Mouse (Mus musculus): ENCODE results near the gene 3830406C13Rik. TPM values are rescaled to one million over a fixed set of nuclear protein-coding genes. Genes with fewer than 3 reads are reported as not detected.

The 3830406C13Rik gene
- polyA plus RNA-seq, 1 experiment from 2014 or later, result 107 TPM

DNA sequence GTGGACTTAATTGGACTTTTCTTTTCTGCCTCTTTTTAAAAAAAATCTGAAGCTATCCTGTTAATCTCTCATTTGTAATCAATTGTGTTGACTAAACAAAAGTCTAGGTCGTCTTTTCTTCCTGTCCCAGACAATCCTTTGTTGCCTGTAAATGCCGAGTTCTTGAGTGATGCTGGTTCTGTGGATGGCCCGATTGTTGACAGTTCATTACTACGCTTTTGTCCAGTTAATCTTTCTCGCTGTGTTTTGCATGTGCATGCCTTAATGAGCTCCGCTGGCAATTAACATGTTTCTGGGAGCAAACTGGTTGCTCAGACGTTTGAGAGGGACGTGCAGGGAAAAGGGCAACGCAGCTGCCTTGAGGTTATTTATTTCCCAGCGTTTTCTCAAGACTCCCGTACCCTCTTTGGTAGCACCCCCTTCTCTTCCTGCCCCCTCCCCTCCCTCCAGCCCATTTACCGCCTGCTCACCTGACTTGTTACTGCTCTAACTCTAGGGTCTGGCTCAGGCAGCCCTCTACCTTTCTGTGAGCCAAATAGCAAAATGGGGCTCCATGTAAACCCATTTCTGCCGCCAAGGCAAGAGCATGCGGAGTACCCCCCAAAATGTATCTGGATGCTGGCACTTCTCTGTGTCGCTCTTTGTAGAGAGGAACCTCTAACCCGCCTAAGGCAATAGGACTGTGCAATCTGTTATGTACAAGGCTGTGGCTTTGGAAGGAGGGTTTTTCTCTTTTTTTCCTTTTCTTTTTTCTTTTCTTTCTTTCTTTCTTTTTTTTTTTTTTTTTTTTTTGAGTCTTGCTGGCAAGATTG, 54.2 kb downstream of the 3830406C13Rik start:
- H3K79me2 ChIP-seq (ENCODE audit: inconsistent target), result no peaks in the 10 kb centered on the region
- WGBS (ENCODE audit: missing documents), result 16% methylated on average over 16 of the region's 16 CpGs
- H3K4me3 ChIP-seq (ENCODE audit: inconsistent target), result no peak overlapping the region
- H3K27ac ChIP-seq, result no peak overlapping the region
- H3K36me3 ChIP-seq (ENCODE audit: inconsistent target), result no peaks in the 10 kb centered on the region

DNA sequence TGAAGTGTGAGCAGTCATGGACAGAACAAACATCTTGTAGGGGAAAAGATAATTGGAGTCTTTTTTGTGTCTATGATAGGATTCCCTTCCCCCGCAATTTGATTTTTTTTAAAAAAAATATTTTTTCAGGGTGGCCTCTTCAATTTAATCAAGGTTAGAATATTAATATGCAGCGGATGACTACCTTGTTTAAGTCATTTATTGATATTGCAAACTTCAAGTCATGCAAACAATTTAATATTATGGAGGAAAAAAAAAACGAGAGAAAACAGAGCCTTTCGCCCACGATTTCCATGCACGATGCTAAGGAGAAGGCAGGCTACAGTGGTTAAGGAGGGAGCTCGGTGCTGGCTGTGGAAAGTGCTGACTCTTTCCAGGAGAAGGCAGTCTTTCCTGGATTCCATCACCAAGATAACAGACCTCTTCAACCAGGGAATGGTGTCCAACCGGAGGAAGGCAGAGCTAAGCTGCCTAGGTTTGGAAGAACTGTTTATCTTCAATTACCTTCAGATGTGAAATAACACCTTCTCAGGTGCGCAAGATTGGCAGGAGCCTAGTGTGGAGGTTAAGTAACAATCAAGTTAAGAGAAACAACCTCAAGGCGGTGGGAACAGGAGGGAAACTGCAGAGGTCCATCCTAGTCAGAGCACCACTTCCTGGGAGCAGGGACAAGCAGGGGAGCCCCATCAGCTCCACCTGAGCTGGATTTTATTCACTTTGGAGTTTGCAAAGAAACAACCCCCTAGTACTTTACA, 55.0 kb downstream of the 3830406C13Rik start:
- no peaks in the 10 kb centered on the region for H3K36me3 ChIP-seq (ENCODE audit: inconsistent target)
- H3K4me3 ChIP-seq (ENCODE audit: inconsistent target), result no peak overlapping the region
- no peaks in the 10 kb centered on the region for H3K79me2 ChIP-seq (ENCODE audit: inconsistent target)
- no peak overlapping the region for H3K27ac ChIP-seq
- 13% methylated on average over 10 of the region's 10 CpGs for WGBS (ENCODE audit: missing documents)

- no peak overlapping the region for H3K4me3 ChIP-seq (ENCODE audit: inconsistent target)
- 2% methylated on average over 18 of the region's 19 CpGs for WGBS (ENCODE audit: missing documents)
- no peaks in the 10 kb centered on the region for H3K79me2 ChIP-seq (ENCODE audit: inconsistent target)
- no peaks in the 10 kb centered on the region for H3K36me3 ChIP-seq (ENCODE audit: inconsistent target)
- H3K27ac ChIP-seq, result no peak overlapping the region
These were observed 56.5 kb downstream of the 3830406C13Rik start for GRCm38 (mm10) chr14:12340238-12341074.

GRCm38 (mm10) chr14:12341075-12341788, 57.3 kb downstream of the 3830406C13Rik start:
- WGBS (ENCODE audit: missing documents), result 3% methylated on average over 42 of the region's 42 CpGs
- H3K27ac ChIP-seq, result no peak overlapping the region
- H3K4me3 ChIP-seq (ENCODE audit: inconsistent target), result no peak overlapping the region
- H3K36me3 ChIP-seq (ENCODE audit: inconsistent target), result no peaks in the 10 kb centered on the region
- H3K79me2 ChIP-seq (ENCODE audit: inconsistent target), result no peaks in the 10 kb centered on the region

DNA sequence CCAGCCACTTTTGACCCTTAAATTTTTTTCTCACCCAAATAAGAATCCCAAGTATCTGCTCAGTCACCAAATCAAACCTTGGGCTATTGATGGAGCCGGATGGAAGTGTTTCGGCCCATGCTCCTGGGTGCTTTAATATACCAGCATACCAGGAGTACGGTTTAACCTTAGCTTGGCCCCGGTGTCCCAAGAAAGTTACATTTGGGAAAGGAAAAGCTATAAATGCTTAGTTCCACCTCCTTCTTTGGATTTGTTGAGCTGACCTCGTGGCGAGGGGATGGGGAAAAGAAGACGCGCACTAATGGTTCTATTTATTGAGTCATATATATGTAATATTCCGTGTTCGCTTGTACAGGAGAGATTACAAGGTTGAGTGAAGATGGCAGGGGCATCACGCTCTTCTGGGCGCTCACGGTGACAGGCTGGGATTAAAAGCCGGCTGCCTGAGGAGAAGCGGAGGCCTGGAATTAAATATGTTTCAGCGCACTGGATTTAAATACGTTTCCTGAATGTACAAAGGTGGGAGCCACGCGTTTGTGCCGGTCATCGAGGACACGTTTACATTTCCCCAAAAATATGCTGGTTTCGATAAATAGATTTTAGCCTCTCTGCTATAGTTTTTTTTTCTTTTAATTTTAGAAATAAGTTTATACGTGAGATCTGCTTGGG, 58.0 kb downstream of the 3830406C13Rik start:
- WGBS (ENCODE audit: missing documents), result 11% methylated on average over 23 of the region's 24 CpGs
- Histone ChIP-seq H3K36me3 (ENCODE audit: inconsistent target) (no peaks in the 10 kb centered on the region), H3K4me3 (ENCODE audit: inconsistent target) (no peak overlapping the region), H3K27ac (no peak overlapping the region), H3K79me2 (ENCODE audit: inconsistent target) (no peaks in the 10 kb centered on the region)

- Histone ChIP-seq H3K36me3 (ENCODE audit: inconsistent target) (no peaks in the 10 kb centered on the region), H3K79me2 (ENCODE audit: inconsistent target) (no peaks in the 10 kb centered on the region), H3K4me3 (ENCODE audit: inconsistent target) (no peak overlapping the region), H3K27ac (no peak overlapping the region)
- WGBS (ENCODE audit: missing documents), result 11% methylated on average over 23 of the region's 23 CpGs
These were observed 58.6 kb downstream of the 3830406C13Rik start for GRCm38 (mm10) chr14:12342458-12343131.

DNA sequence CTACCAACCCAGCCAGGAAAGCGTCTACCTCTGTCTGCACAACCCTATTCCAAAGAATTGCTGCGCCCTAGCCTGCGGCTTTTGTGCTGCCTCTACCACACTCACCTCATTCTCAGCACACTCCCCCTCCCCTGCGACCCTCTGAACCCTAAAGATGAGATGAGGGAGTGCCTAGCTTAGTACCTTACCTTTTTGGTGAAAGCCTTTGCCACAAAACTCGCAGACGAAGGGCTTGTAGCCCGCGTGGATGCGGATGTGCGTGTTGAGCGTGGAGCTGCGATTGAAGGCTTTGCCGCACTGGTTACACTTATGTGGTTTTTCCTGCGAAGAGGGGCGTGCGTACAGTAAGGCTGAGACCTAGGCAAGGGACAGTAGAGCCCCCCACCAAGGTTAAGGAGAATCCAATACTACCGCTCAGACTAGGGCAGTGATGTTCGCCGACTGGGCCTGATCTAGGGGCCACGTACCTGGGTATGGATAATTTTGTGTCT, 59.5 kb downstream of the 3830406C13Rik start:
- H3K27ac ChIP-seq, result no peak overlapping the region
- no peak overlapping the region for H3K4me3 ChIP-seq (ENCODE audit: inconsistent target)
- 13% methylated on average over 20 of the region's 20 CpGs for WGBS (ENCODE audit: missing documents)
- no peaks in the 10 kb centered on the region for H3K79me2 ChIP-seq (ENCODE audit: inconsistent target)
- no peaks in the 10 kb centered on the region for H3K36me3 ChIP-seq (ENCODE audit: inconsistent target)

- WGBS (ENCODE audit: missing documents), result 9% methylated on average over 24 of the region's 24 CpGs
- Histone ChIP-seq H3K79me2 (ENCODE audit: inconsistent target) (no peaks in the 10 kb centered on the region), H3K4me3 (ENCODE audit: inconsistent target) (no peak overlapping the region), H3K27ac (no peak overlapping the region), H3K36me3 (ENCODE audit: inconsistent target) (no peaks in the 10 kb centered on the region)
These were observed 60.2 kb downstream of the 3830406C13Rik start for GRCm38 (mm10) chr14:12344061-12344745.

GRCm38 (mm10) chr14:12344746-12345240, 60.8 kb downstream of the 3830406C13Rik start:
- H3K27ac ChIP-seq, result no peak overlapping the region
- no peaks in the 10 kb centered on the region for H3K79me2 ChIP-seq (ENCODE audit: inconsistent target)
- H3K36me3 ChIP-seq (ENCODE audit: inconsistent target), result no peaks in the 10 kb centered on the region
- H3K4me3 ChIP-seq (ENCODE audit: inconsistent target), result no peak overlapping the region
- 3% methylated on average over 38 of the region's 39 CpGs for WGBS (ENCODE audit: missing documents)

DNA sequence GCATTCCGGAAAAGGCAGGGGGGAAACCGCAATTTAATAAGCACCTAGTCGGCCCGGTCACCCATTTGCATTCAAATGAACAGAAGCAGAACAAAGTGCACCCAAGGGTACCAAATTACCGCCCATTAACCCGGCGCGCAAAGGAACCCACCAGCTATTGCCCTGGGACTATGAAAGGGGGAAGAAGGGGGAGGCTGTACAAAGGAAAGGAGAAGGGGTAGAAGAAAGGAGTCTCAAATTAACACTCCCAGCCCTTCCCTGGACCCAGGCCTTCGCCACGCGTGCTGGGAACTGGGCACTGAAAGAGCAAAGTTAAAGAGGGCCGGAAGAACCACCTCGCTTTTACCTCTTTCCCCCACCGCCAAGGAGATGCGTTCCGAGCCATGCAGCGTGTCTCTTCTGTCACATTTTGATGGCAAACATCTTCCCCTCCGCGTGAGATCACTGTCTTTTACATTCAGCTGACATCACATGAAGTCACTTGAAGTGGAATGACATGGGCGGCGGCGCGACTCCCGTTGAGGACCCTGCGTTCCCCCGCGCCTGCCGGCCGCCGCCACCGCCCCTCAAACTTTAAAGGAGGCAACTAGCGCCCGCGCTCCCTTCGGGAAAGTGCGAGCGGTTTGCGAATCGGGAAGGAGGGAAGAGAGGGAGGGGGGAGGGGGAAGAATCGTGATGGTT, 61.4 kb downstream of the 3830406C13Rik start:
- WGBS (ENCODE audit: missing documents), result 10% methylated on average over 28 of the region's 40 CpGs
- no peak overlapping the region for H3K27ac ChIP-seq
- no peaks in the 10 kb centered on the region for H3K36me3 ChIP-seq (ENCODE audit: inconsistent target)
- no peak overlapping the region for H3K4me3 ChIP-seq (ENCODE audit: inconsistent target)
- no peaks in the 10 kb centered on the region for H3K79me2 ChIP-seq (ENCODE audit: inconsistent target)

- 3% methylated on average over 49 of the region's 50 CpGs for WGBS (ENCODE audit: missing documents)
- Histone ChIP-seq H3K27ac (no peak overlapping the region), H3K4me3 (ENCODE audit: inconsistent target) (peak overlapping the region; percentile 1; the same call in 1 of the 2 replicates), H3K79me2 (ENCODE audit: inconsistent target) (no peaks in the 10 kb centered on the region), H3K36me3 (ENCODE audit: inconsistent target) (no peaks in the 10 kb centered on the region)
These were observed 62.3 kb downstream of the 3830406C13Rik start for GRCm38 (mm10) chr14:12346011-12346864.

Data from macrophage (primary cell).